18 mouse cellular contexts compared by ENCODE assay signal in the genomic region with DNA sequence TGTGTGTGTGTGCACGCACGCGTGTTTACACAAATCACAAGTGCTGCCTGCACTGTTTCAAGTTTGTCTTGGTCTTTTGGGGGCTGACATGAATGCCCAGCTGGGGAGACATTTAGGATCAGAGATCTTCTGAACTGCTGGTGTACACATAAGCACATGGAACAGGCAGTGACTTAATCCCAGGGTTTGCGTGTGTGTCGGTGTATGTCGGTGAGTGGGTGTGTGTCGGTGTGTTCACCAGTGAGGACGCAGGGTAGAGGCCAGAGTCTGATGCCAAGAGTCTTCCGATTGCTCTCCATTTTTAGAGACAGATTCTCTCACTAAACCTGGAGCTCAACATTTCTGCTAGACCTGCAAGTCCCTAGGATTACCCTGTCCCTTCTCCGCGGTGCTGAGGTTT. TPM values are rescaled to one million over a fixed set of nuclear protein-coding genes. Genes with fewer than 3 reads are reported as not detected.
DNase-seq lines count a peak whose midpoint lies in the region; ATAC-seq lines count a peak whose summit lies in the region.
"Had no signal": no experiment of that assay in that cellular context is flagged by ENCODE, and none has a peak within 500 bp of the region (broad histone marks: within the 10 kb centered on the region; RNA-seq: fewer than 3 reads in every experiment).

No protein-coding gene starts in this region.

- H3K9ac ChIP-seq in embryonic facial prominence, embryonic 13.5 days: 0 out of 2 replicates have a peak overlapping the region, but pooled peaks have one; percentile 27
- H3K9ac ChIP-seq in heart, embryonic 14.5 days (ENCODE audit: low read length): peak overlapping the region; percentile 34; the same call in 1 of the 2 replicates
- no peak overlapping the region for H3K9ac ChIP-seq in lung, embryonic 16.5 days (ENCODE audit: low read length)
- H3K9ac ChIP-seq in hindbrain, embryonic 11.5 days (ENCODE audit: low read depth, low read length): no peak overlapping the region
- H3K9ac ChIP-seq: forebrain, embryonic 13.5 days had no signal

- H3K27me3 ChIP-seq in embryonic facial prominence, embryonic 13.5 days: no peaks in the 10 kb centered on the region
- no peaks in the 10 kb centered on the region for H3K27me3 ChIP-seq in embryonic facial prominence, embryonic 10.5 days (replicated peaks; ENCODE audit: low read depth, poor library complexity, severe bottlenecking)
- H3K27me3 ChIP-seq in heart, embryonic 14.5 days (ENCODE audit: control insufficient read depth, insufficient read depth, low read length): no peaks in the 10 kb centered on the region
- no peaks in the 10 kb centered on the region for H3K27me3 ChIP-seq in lung, embryonic 16.5 days (ENCODE audit: control insufficient read depth, insufficient read depth, low read depth, low read length)
- H3K27me3 ChIP-seq in hindbrain, embryonic 11.5 days (ENCODE audit: control insufficient read depth, insufficient read depth, low read length): no peaks in the 10 kb centered on the region
- H3K27me3 ChIP-seq: forebrain, embryonic 13.5 days had no signal

- ATAC-seq in embryonic facial prominence, embryonic 13.5 days (ENCODE audit: insufficient number of reproducible peaks, insufficient read depth, low FRiP score, low TSS enrichment, low read depth): no peak
- no peak for ATAC-seq in heart, embryonic 14.5 days (ENCODE audit: insufficient number of reproducible peaks, insufficient read depth, low FRiP score, low read depth)
- no peak for ATAC-seq in lung, embryonic 16.5 days (ENCODE audit: low read depth)
- no peak for ATAC-seq in hindbrain, embryonic 11.5 days (ENCODE audit: low FRiP score)
- ATAC-seq: CD4-positive, CD25-positive, alpha-beta regulatory T cell, adult 4 months; forebrain, embryonic 13.5 days; hindbrain, embryonic 16.5 days; midbrain, embryonic 16.5 days had no signal

- H3K4me3 ChIP-seq in embryonic facial prominence, embryonic 13.5 days: no peak overlapping the region
- H3K4me3 ChIP-seq in embryonic facial prominence, embryonic 10.5 days: no peak overlapping the region
- H3K4me3 ChIP-seq in heart, embryonic 14.5 days (ENCODE audit: control insufficient read depth in 1 of 2, insufficient read depth in 1 of 2, low read depth in 1 of 2, low read length in 2 of 2): no peak overlapping the region
- H3K4me3 ChIP-seq in lung, embryonic 16.5 days (ENCODE audit: low read length): no peak overlapping the region
- no peak overlapping the region for H3K4me3 ChIP-seq in hindbrain, embryonic 11.5 days (ENCODE audit: low read depth, low read length)
- H3K4me3 ChIP-seq: forebrain, embryonic 13.5 days; megakaryocyte, embryonic 14.5 days had no signal

- H3K9me3 ChIP-seq in embryonic facial prominence, embryonic 13.5 days: no peaks in the 10 kb centered on the region
- H3K9me3 ChIP-seq in embryonic facial prominence, embryonic 10.5 days: no peaks in the 10 kb centered on the region
- H3K9me3 ChIP-seq in heart, embryonic 14.5 days (ENCODE audit: control insufficient read depth, low read length): no peaks in the 10 kb centered on the region
- no peaks in the 10 kb centered on the region for H3K9me3 ChIP-seq in lung, embryonic 16.5 days (ENCODE audit: control insufficient read depth, low read length)
- no peaks in the 10 kb centered on the region for H3K9me3 ChIP-seq in hindbrain, embryonic 11.5 days (ENCODE audit: control insufficient read depth, low read length)
- H3K9me3 ChIP-seq: forebrain, embryonic 13.5 days; G1E; megakaryocyte, embryonic 14.5 days had no signal

- 85% methylated on average over 11 of the region's 11 CpGs for WGBS in embryonic facial prominence, embryonic 13.5 days
- 93% methylated on average over 11 of the region's 11 CpGs for WGBS in embryonic facial prominence, embryonic 10.5 days
- WGBS in heart, embryonic 14.5 days: 86% methylated on average over 11 of the region's 11 CpGs
- WGBS in lung, embryonic 16.5 days: 73% methylated on average over 11 of the region's 11 CpGs
- WGBS in hindbrain, embryonic 11.5 days: 96% methylated on average over 11 of the region's 11 CpGs

- no peak overlapping the region for H3K27ac ChIP-seq in embryonic facial prominence, embryonic 13.5 days
- H3K27ac ChIP-seq in embryonic facial prominence, embryonic 10.5 days (replicated peaks): no peak overlapping the region
- peak overlapping the region; percentile 60 to 80 for H3K27ac ChIP-seq in heart, embryonic 14.5 days (replicated peaks in 1 of 2; ENCODE audit: control insufficient read depth in 1 of 2, insufficient read depth in 1 of 2, low read depth in 2 of 2, low read length in 2 of 2)
- H3K27ac ChIP-seq in lung, embryonic 16.5 days (ENCODE audit: low read length): peak overlapping the region; percentile 28
- no peak overlapping the region for H3K27ac ChIP-seq in hindbrain, embryonic 11.5 days (ENCODE audit: low read depth, low read length)
- H3K27ac ChIP-seq: forebrain, embryonic 13.5 days had no signal

- DNase-seq in embryonic facial prominence, embryonic 10.5 days (ENCODE audit: low spot score): no peak
- no peak for DNase-seq in heart, postnatal 25 days (ENCODE audit: low spot score)
- DNase-seq in lung, adult 18-20 months: no peak
- DNase-seq in hindbrain, embryonic 11.5 days (ENCODE audit: low spot score): no peak
- DNase-seq in layer of hippocampus, postnatal 10 days (ENCODE audit: low spot score in 2 of 2): no peak
- DNase-seq: cerebellum, adult 8-10 months; kidney, adult 9 months; layer of hippocampus, postnatal 36 days had no signal

- no peaks in the 10 kb centered on the region for H3K36me3 ChIP-seq in embryonic facial prominence, embryonic 13.5 days
- no peaks in the 10 kb centered on the region for H3K36me3 ChIP-seq in embryonic facial prominence, embryonic 10.5 days (replicated peaks)
- no peaks in the 10 kb centered on the region for H3K36me3 ChIP-seq in heart, embryonic 14.5 days (ENCODE audit: control insufficient read depth, insufficient read depth, low read length)
- H3K36me3 ChIP-seq in lung, embryonic 16.5 days (ENCODE audit: control insufficient read depth, insufficient read depth, low read length): no peaks in the 10 kb centered on the region
- H3K36me3 ChIP-seq in hindbrain, embryonic 11.5 days (ENCODE audit: control insufficient read depth, insufficient read depth, low read length): no peaks in the 10 kb centered on the region
- H3K36me3 ChIP-seq: G1E had no signal

- H3K4me1 ChIP-seq in embryonic facial prominence, embryonic 13.5 days: peaks cover 25% of the 10 kb centered on the region
- peaks cover 21% of the 10 kb centered on the region for H3K4me1 ChIP-seq in embryonic facial prominence, embryonic 10.5 days
- peaks cover 9 to 13% of the 10 kb centered on the region in 2 experiments for H3K4me1 ChIP-seq in heart, embryonic 14.5 days (ENCODE audit: control insufficient read depth in 2 of 2, insufficient read depth in 2 of 2, low read length in 2 of 2)
- H3K4me1 ChIP-seq in lung, embryonic 16.5 days (replicated peaks; ENCODE audit: control insufficient read depth, insufficient read depth, low read length): peaks cover 25% of the 10 kb centered on the region
- no peaks in the 10 kb centered on the region for H3K4me1 ChIP-seq in hindbrain, embryonic 11.5 days (replicated peaks; ENCODE audit: control insufficient read depth, insufficient read depth, low read length)
- H3K4me1 ChIP-seq: forebrain, embryonic 13.5 days; megakaryocyte, embryonic 14.5 days had no signal

- intact Hi-C loops in heart, postnatal 25 days (cut with DNase I): no loop called here

- no peak overlapping the region for H3K4me2 ChIP-seq in embryonic facial prominence, embryonic 13.5 days
- no peak overlapping the region for H3K4me2 ChIP-seq in heart, embryonic 14.5 days (ENCODE audit: low read length)
- no peak overlapping the region for H3K4me2 ChIP-seq in lung, embryonic 16.5 days (ENCODE audit: low read depth, low read length)
- H3K4me2 ChIP-seq in hindbrain, embryonic 11.5 days (replicated peaks; ENCODE audit: low read depth, low read length): no peak overlapping the region
- H3K4me2 ChIP-seq: forebrain, embryonic 13.5 days; liver, embryonic 11.5 days had no signal

RNA-seq across cellular contexts. Expression of a gene that starts 41.9 kb away (rescaled TPM):
- 818 and 902 TPM in 2 replicates for polyA plus RNA-seq in embryonic facial prominence, embryonic 13.5 days (2015; fragmentation: Nextera tagmentation; extraction: Ambion mirVana)
- polyA plus RNA-seq in embryonic facial prominence, embryonic 10.5 days (2016; fragmentation: Nextera tagmentation; extraction: Ambion mirVana): 331 and 369 TPM in 2 replicates
- polyA plus RNA-seq in heart, embryonic 14.5 days (2014; fragmentation: Nextera tagmentation; extraction: Ambion mirVana): 5,210 and 5,334 TPM in 2 replicates
- over 10,000 TPM; 12,975 to 13,062 TPM for total RNA-seq in heart, postnatal 25 days (2021)
- polyA plus RNA-seq in lung, embryonic 16.5 days (2015; fragmentation: Nextera tagmentation; extraction: Ambion mirVana): 758 and 782 TPM in 2 replicates
- 323 and 385 TPM in 2 replicates for polyA plus RNA-seq in hindbrain, embryonic 11.5 days (2014; fragmentation: Nextera tagmentation; extraction: Ambion mirVana)
- total RNA-seq in layer of hippocampus, postnatal 10 days (2021): 100 to 1,000 TPM; 195 to 211 TPM

Comparison
In these comparisons a context has a peak if more than half of its experiments do, and no peak if none do; other contexts are left out.
1. H3K27ac ChIP-seq: peak in heart, embryonic 14.5 days (2 of 2) and lung, embryonic 16.5 days (single experiment); none in embryonic facial prominence, embryonic 13.5 days (single experiment), embryonic facial prominence, embryonic 10.5 days (single experiment) and hindbrain, embryonic 11.5 days (single experiment).
2. H3K9ac ChIP-seq: peak in embryonic facial prominence, embryonic 13.5 days (single experiment) and heart, embryonic 14.5 days (single experiment); none in lung, embryonic 16.5 days (single experiment) and hindbrain, embryonic 11.5 days (single experiment).